Mouse (Mus musculus): ENCODE results near the gene Nid1.

DNA sequence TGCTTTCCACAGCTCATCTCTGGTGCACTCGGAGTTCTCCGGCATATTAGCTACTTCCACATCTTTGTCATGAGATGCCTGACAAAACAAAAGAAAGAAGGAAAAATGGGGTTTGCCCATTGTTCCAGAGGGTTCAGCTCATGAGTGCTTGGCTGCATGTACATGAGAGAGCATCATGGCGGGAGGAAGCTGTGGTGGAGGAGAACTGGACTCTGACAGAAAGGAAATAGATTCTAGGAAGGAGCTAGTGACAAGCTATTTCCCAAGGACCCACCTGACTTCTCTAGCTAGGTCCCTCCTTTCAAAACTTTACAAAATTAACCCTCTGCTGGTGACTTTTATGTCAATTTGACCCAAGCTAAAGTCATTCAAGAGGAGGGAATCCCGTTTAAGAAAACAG, 110.5 kb downstream of the Nid1 start:
- no peak for TF ChIP-seq POLR2A (IDR thresholded peaks at IDR 0.05; ENCODE audit: insufficient read depth, low read length)
- no peak for TF ChIP-seq CTCF (IDR thresholded peaks at IDR 0.05; ENCODE audit: low read depth, low read length)

Measured in ES-Bruce4 (cell line).